Mouse (Mus musculus): ENCODE data around the gene Vtn. TPM values are rescaled to one million over a fixed set of nuclear protein-coding genes. Genes with fewer than 3 reads are reported as not detected.
A peak's percentile ranks its signal among the peaks of the same experiment; 100 is the strongest.
"Not testable (repeated sequence)": the region's sequence is repeated elsewhere in the genome, so short reads cannot be mapped to it uniquely, and the experiment has no call there.

The Vtn gene
- polyA plus RNA-seq, 1 experiment from 2014 or later: 2.7 TPM

GRCm38 (mm10) chr11:78522481-78522997 lies 23.6 kb downstream of the Vtn start:
- Histone ChIP-seq H3K9ac (no peak overlapping the region), H3K27me3 (no peaks in the 10 kb centered on the region), H3K4me3 (no peak overlapping the region), H3K36me3 (peaks cover 100% of the 10 kb centered on the region), H3K4me2 (no peak overlapping the region), H3K9me3 (no peaks in the 10 kb centered on the region), H3K27ac (no peak overlapping the region), H3K4me1 (0 out of 2 replicates have a peak, but pooled peaks cover 4% of the 10 kb centered on the region)
- no peak for ATAC-seq (ENCODE audit: insufficient number of reproducible peaks, low FRiP score, low TSS enrichment, low read depth)
- 96% methylated on average over 1 of the region's 1 CpGs for WGBS

GRCm38 (mm10) chr11:78523241-78523955 lies 24.5 kb downstream of the Vtn start:
- Histone ChIP-seq H3K36me3 (peaks cover 100% of the 10 kb centered on the region), H3K4me3 (no peak overlapping the region), H3K4me1 (0 out of 2 replicates have a peak, but pooled peaks cover 4% of the 10 kb centered on the region), H3K4me2 (no peak overlapping the region), H3K9ac (no peak overlapping the region), H3K9me3 (no peaks in the 10 kb centered on the region), H3K27me3 (no peaks in the 10 kb centered on the region), H3K27ac (no peak overlapping the region)
- WGBS: 86% methylated on average over 9 of the region's 9 CpGs
- no peak for ATAC-seq (ENCODE audit: insufficient number of reproducible peaks, low FRiP score, low TSS enrichment, low read depth)

- peaks cover 98% of the 10 kb centered on the region for H3K36me3 ChIP-seq
- no peak overlapping the region for H3K27ac ChIP-seq
- WGBS: 76% methylated on average over 2 of the region's 2 CpGs
- no peak overlapping the region for H3K4me3 ChIP-seq
- no peak for ATAC-seq (ENCODE audit: insufficient number of reproducible peaks, low FRiP score, low TSS enrichment, low read depth)
- no peaks in the 10 kb centered on the region for H3K27me3 ChIP-seq
- no peak overlapping the region for H3K4me2 ChIP-seq
- H3K9me3 ChIP-seq: no peaks in the 10 kb centered on the region
- 0 out of 2 replicates have a peak, but pooled peaks cover 4% of the 10 kb centered on the region for H3K4me1 ChIP-seq
- H3K9ac ChIP-seq: no peak overlapping the region
These were observed 25.9 kb downstream of the Vtn start for GRCm38 (mm10) chr11:78524838-78525237.

- Histone ChIP-seq H3K27ac (no peak overlapping the region), H3K4me1 (0 out of 2 replicates have a peak, but pooled peaks cover 7% of the 10 kb centered on the region), H3K36me3 (peaks cover 83% of the 10 kb centered on the region), H3K27me3 (no peaks in the 10 kb centered on the region), H3K4me3 (no peak overlapping the region), H3K4me2 (no peak overlapping the region), H3K9ac (no peak overlapping the region), H3K9me3 (no peaks in the 10 kb centered on the region)
- no peak for ATAC-seq (ENCODE audit: insufficient number of reproducible peaks, low FRiP score, low TSS enrichment, low read depth)
- 83% methylated on average over 9 of the region's 9 CpGs for WGBS
These were observed 29.8 kb downstream of the Vtn start for GRCm38 (mm10) chr11:78528714-78529113.

GRCm38 (mm10) chr11:78530001-78530400 lies 31.1 kb downstream of the Vtn start:
- 86% methylated on average over 12 of the region's 12 CpGs for WGBS
- Histone ChIP-seq H3K4me2 (no peak overlapping the region), H3K27ac (no peak overlapping the region), H3K27me3 (no peaks in the 10 kb centered on the region), H3K4me1 (peaks cover 11% of the 10 kb centered on the region; the same call in 1 of the 2 replicates), H3K9me3 (no peaks in the 10 kb centered on the region), H3K36me3 (peaks cover 70% of the 10 kb centered on the region), H3K9ac (no peak overlapping the region), H3K4me3 (no peak overlapping the region)
- no peak for ATAC-seq (ENCODE audit: insufficient number of reproducible peaks, low FRiP score, low TSS enrichment, low read depth)

- Histone ChIP-seq H3K4me2 (no peak overlapping the region), H3K9ac (no peak overlapping the region), H3K4me1 (peaks cover 14% of the 10 kb centered on the region; the same call in 1 of the 2 replicates), H3K27ac (peak overlapping the region; percentile 39), H3K36me3 (peaks cover 60% of the 10 kb centered on the region), H3K27me3 (no peaks in the 10 kb centered on the region), H3K4me3 (no peak overlapping the region), H3K9me3 (no peaks in the 10 kb centered on the region)
- no peak for ATAC-seq (ENCODE audit: insufficient number of reproducible peaks, low FRiP score, low TSS enrichment, low read depth)
- WGBS: 70% methylated on average over 6 of the region's 6 CpGs
These were observed 32.2 kb downstream of the Vtn start for GRCm38 (mm10) chr11:78531046-78531445.

- WGBS: 89% methylated on average over 10 of the region's 10 CpGs
- not testable (repeated sequence) for ATAC-seq (ENCODE audit: insufficient number of reproducible peaks, low FRiP score, low TSS enrichment, low read depth); H3K9me3 ChIP-seq; H3K4me3 ChIP-seq; H3K27me3 ChIP-seq; H3K9ac ChIP-seq; H3K4me2 ChIP-seq
- Histone ChIP-seq H3K4me1 (peaks cover 14% of the 10 kb centered on the region; the same call in 1 of the 2 replicates), H3K27ac (0 out of 2 replicates have a peak overlapping the region, but pooled peaks have one; percentile 39), H3K36me3 (peaks cover 55% of the 10 kb centered on the region)
These were observed 32.6 kb downstream of the Vtn start for GRCm38 (mm10) chr11:78531515-78531914.

DNA sequence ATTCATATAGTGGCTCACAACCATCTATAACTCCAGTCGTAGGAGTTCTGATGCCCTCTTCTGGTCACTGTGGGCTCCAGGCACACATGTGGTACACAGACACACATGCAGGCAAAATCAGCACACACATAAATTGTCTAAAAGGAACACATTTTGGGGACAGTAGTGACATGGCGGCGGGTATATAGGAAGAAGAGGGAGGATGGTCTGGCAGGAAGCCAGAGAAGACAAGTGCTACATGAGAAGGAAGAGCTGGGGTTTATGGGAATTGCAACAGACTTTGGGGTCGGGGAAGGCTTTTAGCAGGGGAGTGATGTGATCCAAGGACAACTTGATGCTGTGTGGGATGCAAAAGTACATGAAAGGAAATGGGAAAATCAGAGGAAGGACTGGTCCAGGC lies 35.6 kb downstream of the Vtn start:
- 77% methylated on average over 4 of the region's 4 CpGs for WGBS
- Histone ChIP-seq H3K4me2 (peak overlapping the region; percentile 74), H3K4me3 (peak overlapping the region; percentile 85; the same call in 1 of the 2 replicates), H3K27ac (no peak overlapping the region), H3K9me3 (no peaks in the 10 kb centered on the region), H3K4me1 (peaks cover 25% of the 10 kb centered on the region), H3K36me3 (peaks cover 42% of the 10 kb centered on the region), H3K9ac (no peak overlapping the region), H3K27me3 (no peaks in the 10 kb centered on the region)
- ATAC-seq (ENCODE audit: insufficient number of reproducible peaks, low FRiP score, low TSS enrichment, low read depth): no peak

DNA sequence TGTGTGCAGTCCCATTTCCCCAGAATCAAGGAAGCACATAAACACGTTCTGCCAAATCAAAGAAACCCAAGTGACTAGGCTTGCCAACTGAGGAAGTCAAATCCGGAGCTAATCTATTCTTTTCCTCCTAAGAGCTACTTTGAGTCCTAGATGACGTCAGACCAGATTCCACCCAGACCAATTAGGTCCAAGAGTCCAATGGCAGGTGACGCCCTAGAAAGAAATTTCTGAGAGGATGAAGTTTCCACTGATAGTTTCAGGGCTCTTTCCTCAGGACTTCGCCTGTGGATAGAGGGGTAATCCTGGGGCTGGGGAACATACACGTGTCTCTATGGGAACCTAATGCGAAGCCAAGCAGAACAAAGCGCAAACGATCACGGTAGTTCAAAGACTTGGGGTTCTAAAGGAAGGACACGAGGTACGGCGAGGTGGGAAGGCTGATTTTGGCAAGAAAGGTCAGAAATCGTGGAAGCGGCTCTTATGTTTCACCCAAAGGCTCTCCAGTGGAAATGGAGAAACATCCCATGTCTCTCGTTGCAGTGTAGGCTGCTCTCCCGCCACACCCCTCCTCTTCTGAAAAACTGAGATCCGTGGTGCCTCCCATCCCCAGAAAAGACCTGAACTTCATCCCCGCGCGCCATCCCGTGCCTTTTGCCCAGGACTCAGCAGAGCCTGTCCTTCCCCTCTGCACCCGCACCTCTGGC lies 36.6 kb downstream of the Vtn start:
- H3K4me3 ChIP-seq: peak overlapping the region; percentile 85
- peak overlapping the region; percentile 98 for H3K27ac ChIP-seq
- WGBS: under 1% methylated on average over 23 of the region's 23 CpGs
- ATAC-seq (ENCODE audit: insufficient number of reproducible peaks, low FRiP score, low TSS enrichment, low read depth): peak; percentile 41; the same call in 1 of the 2 replicates
- H3K27me3 ChIP-seq: no peaks in the 10 kb centered on the region
- H3K4me2 ChIP-seq: peak overlapping the region; percentile 74
- peaks cover 25% of the 10 kb centered on the region for H3K4me1 ChIP-seq
- no peaks in the 10 kb centered on the region for H3K9me3 ChIP-seq
- H3K9ac ChIP-seq: peak overlapping the region; percentile 85
- H3K36me3 ChIP-seq: peaks cover 44% of the 10 kb centered on the region

- H3K9ac ChIP-seq: peak within 1 kb of the TSS; percentile 87
- H3K4me1 ChIP-seq: peaks cover 23% of the 10 kb centered on the region
- ATAC-seq (ENCODE audit: insufficient number of reproducible peaks, low FRiP score, low TSS enrichment, low read depth): peak; percentile 99
- peaks cover 44% of the 10 kb centered on the region for H3K36me3 ChIP-seq
- H3K4me2 ChIP-seq: peak within 1 kb of the TSS; percentile 74
- no peaks in the 10 kb centered on the region for H3K9me3 ChIP-seq
- peak within 1 kb of the TSS; percentile 98 for H3K27ac ChIP-seq
- H3K27me3 ChIP-seq: no peaks in the 10 kb centered on the region
- under 1% methylated on average over 52 of the region's 52 CpGs for WGBS
- H3K4me3 ChIP-seq: peak within 1 kb of the TSS; percentile 85
These were observed 37.3 kb downstream of the Vtn start, which contains the start of the genes Tnfaip1 and Ift20 for GRCm38 (mm10) chr11:78536080-78536689. Gene Tnfaip1, minus strand, starts transcription at chr11:78536332. Gene Ift20, plus strand, starts transcription at chr11:78536361.

DNA sequence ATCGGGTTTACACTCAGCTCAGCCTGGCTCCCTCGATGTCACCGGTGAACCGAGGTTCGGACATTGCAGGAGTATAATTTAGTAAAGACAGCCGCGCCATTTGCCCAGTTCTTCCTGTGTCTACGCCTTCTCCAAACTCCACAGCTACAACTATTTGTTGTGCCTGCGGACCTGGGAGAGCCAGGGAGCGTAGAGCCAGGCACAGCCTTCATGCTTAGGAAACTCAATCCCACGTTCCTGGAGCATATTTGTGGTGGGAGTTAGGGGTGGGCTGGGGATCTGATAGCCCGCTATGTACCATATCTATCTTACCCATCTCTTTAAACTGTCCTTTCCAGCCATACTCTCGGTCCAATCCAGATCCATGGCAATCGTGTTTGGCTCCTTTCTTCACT lies 37.8 kb downstream of the Vtn start:
- peak overlapping the region; percentile 87 for H3K9ac ChIP-seq
- no peak for ATAC-seq (ENCODE audit: insufficient number of reproducible peaks, low FRiP score, low TSS enrichment, low read depth)
- H3K36me3 ChIP-seq: peaks cover 45% of the 10 kb centered on the region
- H3K4me3 ChIP-seq: peak overlapping the region; percentile 85
- peak overlapping the region; percentile 95 for H3K27ac ChIP-seq
- H3K9me3 ChIP-seq: no peaks in the 10 kb centered on the region
- no peaks in the 10 kb centered on the region for H3K27me3 ChIP-seq
- peak overlapping the region; percentile 66 for H3K4me2 ChIP-seq
- 2% methylated on average over 14 of the region's 14 CpGs for WGBS
- peaks cover 22% of the 10 kb centered on the region for H3K4me1 ChIP-seq
